ENCODE assay signal across 15 mouse cellular contexts in the genomic region with DNA sequence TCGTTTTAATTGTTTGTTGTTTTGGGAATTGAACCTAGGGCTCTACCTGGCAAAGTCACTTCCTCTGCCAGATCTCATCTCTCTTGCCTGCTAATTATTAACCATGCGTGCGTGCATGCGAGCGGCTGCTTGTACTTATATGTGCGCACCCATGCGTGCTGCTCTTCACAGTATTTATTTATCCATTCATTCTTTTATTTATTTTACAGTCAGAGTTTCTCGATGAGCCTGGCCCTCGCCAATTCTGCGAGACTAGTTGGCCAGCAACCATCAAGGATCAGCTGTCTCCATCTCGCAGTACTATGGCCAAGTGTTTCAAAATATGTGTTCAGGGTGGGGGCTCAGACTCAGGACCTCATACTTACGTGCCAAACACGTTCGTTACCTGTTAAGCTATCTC. TPM values are rescaled to one million over a fixed set of nuclear protein-coding genes. Genes with fewer than 3 reads are reported as not detected.
DNase-seq lines count a peak whose midpoint lies in the region; ATAC-seq and TF ChIP-seq lines count a peak whose summit lies in the region.
"Had no signal": no experiment of that assay in that cellular context is flagged by ENCODE, and none has a peak within 500 bp of the region (broad histone marks: within the 10 kb centered on the region; RNA-seq: fewer than 3 reads in every experiment).

No protein-coding gene starts in this region.

- DNase-seq in heart, adult 2 months = peak in 1 of 2 experiments; percentile 34
- DNase-seq in heart, adult 8-10 months (ENCODE audit: low spot score) = no peak
- peak; percentile 67 for DNase-seq in NIH3T3 (ENCODE audit: low read depth)
- DNase-seq in lung, postnatal 36 days = peak; percentile 71
- DNase-seq in retina, postnatal 1 day = no peak
- no peak for DNase-seq in thymus, postnatal 10 days (ENCODE audit: low spot score in 2 of 2)
- DNase-seq: cerebellum, adult 9-10 months; kidney, adult 9 months; layer of hippocampus, adult 9-11 months; left cerebral cortex, postnatal 4 days; liver, postnatal 0 days; midbrain, embryonic 14.5 days had no signal

- H3K27me3 ChIP-seq in heart, adult 2 months (ENCODE audit: control insufficient read depth, insufficient read depth, low read length) = no peaks in the 10 kb centered on the region
- H3K27me3 ChIP-seq in heart, embryonic 15.5 days = no peaks in the 10 kb centered on the region

- H3K4me3 ChIP-seq in heart, adult 2 months = no peak overlapping the region
- no peak overlapping the region for H3K4me3 ChIP-seq in heart, embryonic 15.5 days

- H3K4me2 ChIP-seq in heart, embryonic 15.5 days = no peak overlapping the region
- H3K4me2 ChIP-seq: hindbrain, embryonic 14.5 days had no signal

- no peaks in the 10 kb centered on the region for H3K36me3 ChIP-seq in heart, adult 2 months (ENCODE audit: control insufficient read depth, insufficient read depth, low read length)
- H3K36me3 ChIP-seq in heart, embryonic 15.5 days = no peaks in the 10 kb centered on the region

- no peak for TF ChIP-seq EP300 in heart, adult 2 months (IDR thresholded peaks at IDR 0.05; ENCODE audit: insufficient read depth, low read depth, low read length)

- peak overlapping the region; percentile 47; the same call in 1 of the 2 replicates for H3K27ac ChIP-seq in heart, adult 2 months
- H3K27ac ChIP-seq in heart, embryonic 15.5 days = peak overlapping the region; percentile 66
- H3K27ac ChIP-seq: hindbrain, embryonic 14.5 days had no signal

- TF ChIP-seq POLR2A in heart, adult 2 months (IDR thresholded peaks at IDR 0.05; ENCODE audit: insufficient read depth, low read depth, low read length) = no peak

- H3K9ac ChIP-seq in heart, adult 2 months (ENCODE audit: low read depth, low read length) = no peak overlapping the region
- no peak overlapping the region for H3K9ac ChIP-seq in heart, embryonic 15.5 days
- H3K9ac ChIP-seq: hindbrain, embryonic 14.5 days; liver, postnatal 0 days had no signal

- H3K9me3 ChIP-seq in heart, embryonic 15.5 days (replicated peaks) = no peaks in the 10 kb centered on the region

- WGBS in heart, adult 2 months = 71% methylated on average over 14 of the region's 14 CpGs
- 78% methylated on average over 14 of the region's 14 CpGs for WGBS in heart, embryonic 15.5 days

- H3K79me2 ChIP-seq in heart, adult 2 months (replicated peaks; ENCODE audit: control insufficient read depth, insufficient read depth, low read length) = no peaks in the 10 kb centered on the region

- no peak for TF ChIP-seq CTCF in heart, adult 2 months (IDR thresholded peaks at IDR 0.05)

- peaks cover 33% of the 10 kb centered on the region for H3K4me1 ChIP-seq in heart, adult 2 months (ENCODE audit: control insufficient read depth, insufficient read depth, low read length)
- peaks cover 57% of the 10 kb centered on the region for H3K4me1 ChIP-seq in heart, embryonic 15.5 days (replicated peaks)

- no peak for ATAC-seq in heart, embryonic 15.5 days (replicated peaks; ENCODE audit: insufficient number of reproducible peaks, insufficient read depth, low FRiP score, low read depth)
- ATAC-seq: liver, postnatal 0 days had no signal

- intact Hi-C loops in heart, adult 2 months (cut with DNase I) = no loop called here

RNA-seq across cellular contexts. Expression of a gene that starts 6.0 kb away (rescaled TPM):
- total RNA-seq in heart, adult 2 months (2021) = 10 to 100 TPM; 24.0 to 29.6 TPM
- polyA plus RNA-seq in heart, adult 2 months (2012; rRNA removed) = 21.9 and 41.8 TPM in 2 replicates
- 10 to 100 TPM; 33.2 to 59.2 (median 47.4) TPM for total RNA-seq in heart, adult 8-10 months (2022)
- 1.3 and 1.4 TPM in 2 replicates for polyA plus RNA-seq in heart, embryonic 15.5 days (2015; fragmentation: Nextera tagmentation; extraction: Ambion mirVana)
- polyA plus RNA-seq: neural tube, embryonic 11.5 days had no signal

RNA-seq across cellular contexts. Expression of a gene that starts 32.1 kb away (rescaled TPM):
- 10 to 100 TPM; 33.9 to 36.8 TPM for total RNA-seq in heart, adult 2 months (2021)
- polyA plus RNA-seq in heart, adult 2 months (2012; rRNA removed) = 23.4 and 38.6 TPM in 2 replicates
- total RNA-seq in heart, adult 8-10 months (2022) = 10 to 100 TPM; 30.2 to 40.5 (median 38.2) TPM
- 120 and 132 TPM in 2 replicates for polyA plus RNA-seq in heart, embryonic 15.5 days (2015; fragmentation: Nextera tagmentation; extraction: Ambion mirVana)

RNA-seq across cellular contexts. Expression of a gene that starts 38.0 kb away (rescaled TPM):
- 10 to 100 TPM; 19.0 to 22.2 TPM for total RNA-seq in heart, adult 2 months (2021)
- polyA plus RNA-seq in heart, adult 2 months (2012; rRNA removed) = 6.9 and 7.5 TPM in 2 replicates
- 10 to 100 TPM; 20.2 to 22.1 (median 21.5) TPM for total RNA-seq in heart, adult 8-10 months (2022)
- 6.5 and 9.4 TPM in 2 replicates for polyA plus RNA-seq in heart, embryonic 15.5 days (2015; fragmentation: Nextera tagmentation; extraction: Ambion mirVana)

RNA-seq across cellular contexts. Expression of a gene that starts 51.8 kb away (rescaled TPM):
- total RNA-seq in heart, adult 2 months (2021) = not detected
- 0.06 TPM in 2 replicates for polyA plus RNA-seq in heart, adult 2 months (2012; rRNA removed)
- total RNA-seq in heart, adult 8-10 months (2022) = not detected
- polyA plus RNA-seq in heart, embryonic 15.5 days (2015; fragmentation: Nextera tagmentation; extraction: Ambion mirVana) = 0.10 TPM in 1 of 2 replicates, not detected in the other
- polyA plus RNA-seq: liver, postnatal 0 days had no signal

Comparison
In these comparisons a context has a peak if more than half of its experiments do, and no peak if none do; other contexts are left out.
1. DNase-seq: peak in NIH3T3 (single experiment) and lung, postnatal 36 days (single experiment); none in heart, adult 8-10 months (single experiment), retina, postnatal 1 day (single experiment) and thymus, postnatal 10 days (0 of 2).